In the genomic region with DNA sequence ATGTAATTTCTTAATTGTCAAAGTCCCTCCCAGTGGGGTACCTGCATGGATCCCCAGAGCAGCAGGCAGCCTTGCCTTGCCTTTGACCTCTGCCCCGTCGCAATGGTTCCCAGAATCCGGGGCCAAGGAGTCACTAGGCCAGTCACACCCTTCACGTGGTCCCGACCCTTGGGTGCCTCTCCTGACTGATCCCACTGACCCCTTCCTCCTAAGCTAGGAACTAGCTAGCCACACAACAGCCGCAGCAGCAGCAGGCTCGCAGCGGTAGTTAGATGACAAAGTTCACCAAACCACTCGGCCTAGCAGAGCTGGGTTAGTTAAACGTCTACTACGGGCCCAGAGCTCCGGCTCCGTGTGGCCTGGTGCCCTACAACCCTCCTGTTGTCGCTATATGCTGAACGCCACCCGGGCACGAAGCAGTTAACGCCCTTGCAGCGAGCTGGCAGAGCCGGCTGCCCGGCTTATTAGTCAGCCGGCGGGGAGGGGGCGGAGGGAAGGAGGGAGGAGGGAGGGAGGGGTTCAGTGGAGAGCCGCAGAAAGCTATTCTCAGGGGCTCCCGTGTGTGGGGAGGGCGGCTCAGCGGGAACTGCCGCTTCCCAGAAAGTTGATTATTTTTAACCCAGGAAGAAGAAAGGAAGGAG, we compare ENCODE assay signal across 8 mouse cellular contexts.
DNase-seq lines count a peak whose midpoint lies in the region; ATAC-seq lines count a peak whose summit lies in the region.

No protein-coding gene starts in this region.

- no peaks in the 10 kb centered on the region for H3K36me3 ChIP-seq in erythroblast, embryonic 14.5 days (ENCODE audit: control insufficient read depth)
- H3K36me3 ChIP-seq in intestine, embryonic 14.5 days (ENCODE audit: control insufficient read depth, insufficient read depth, low read length): no peaks in the 10 kb centered on the region

- H3K9me3 ChIP-seq in erythroblast, embryonic 14.5 days (ENCODE audit: control insufficient read depth, low read length): no peaks in the 10 kb centered on the region
- no peaks in the 10 kb centered on the region for H3K9me3 ChIP-seq in intestine, embryonic 14.5 days (ENCODE audit: control insufficient read depth, low read length)

- peak overlapping the region; percentile 21 for H3K4me3 ChIP-seq in erythroblast, embryonic 14.5 days (replicated peaks)
- H3K4me3 ChIP-seq in intestine, embryonic 14.5 days (ENCODE audit: low read depth, low read length): peak overlapping the region; percentile 29

- H3K4me1 ChIP-seq in erythroblast, embryonic 14.5 days (ENCODE audit: control insufficient read depth): peaks cover 16% of the 10 kb centered on the region
- H3K4me1 ChIP-seq in intestine, embryonic 14.5 days (replicated peaks; ENCODE audit: control insufficient read depth, insufficient read depth, low read length): peaks cover 66% of the 10 kb centered on the region

- intact Hi-C loops in gastrocnemius, postnatal 36 days (cut with DNase I): loop anchor here (2.0 kb wide), 1 partner anchor 246 kb away; no protein-coding TSS in a partner anchor
- intact Hi-C loops in left cerebral cortex, postnatal 25 days (cut with DNase I): loop anchor here (1.0 to 2.0 kb wide), 6 partner anchors 26 to 246 kb away; partner anchors contain the start of gene Cstad

- 0% methylated on average over 29 of the region's 29 CpGs for WGBS in intestine, embryonic 14.5 days

- H3K27me3 ChIP-seq in erythroblast, embryonic 14.5 days (ENCODE audit: control insufficient read depth): peaks cover 61% of the 10 kb centered on the region
- H3K27me3 ChIP-seq in intestine, embryonic 14.5 days (replicated peaks; ENCODE audit: control insufficient read depth, insufficient read depth, low read length): no peaks in the 10 kb centered on the region

- peak overlapping the region; percentile 99 for H3K27ac ChIP-seq in intestine, embryonic 14.5 days (ENCODE audit: low read depth)

- peak; percentile 93 for DNase-seq in embryo, embryonic 10 days (ENCODE audit: low spot score)
- peak; percentile 73 to 84 for DNase-seq in gastrocnemius, postnatal 36 days
- DNase-seq in intestine, embryonic 14.5 days (ENCODE audit: low spot score): peak; percentile 92
- DNase-seq in left cerebral cortex, postnatal 25 days (ENCODE audit: low spot score in 2 of 2): peak; percentile 85 to 94
- peak; percentile 83 for DNase-seq in skeletal muscle tissue, adult 2 months (ENCODE audit: low read depth, low spot score)

- ATAC-seq in erythroblast, adult 5-6 weeks (replicated peaks; ENCODE audit: low FRiP score, poor library complexity, severe bottlenecking): no peak
- peak; percentile 52 for ATAC-seq in intestine, embryonic 14.5 days (replicated peaks; ENCODE audit: low FRiP score, low TSS enrichment, low read depth)
- ATAC-seq in megakaryocyte progenitor cell, adult 5-6 weeks (replicated peaks; ENCODE audit: poor library complexity): peak; percentile 57; the same call in 1 of the 2 replicates

- H3K4me2 ChIP-seq in intestine, embryonic 14.5 days (ENCODE audit: low read length): peak overlapping the region; percentile 80

- H3K9ac ChIP-seq in intestine, embryonic 14.5 days (ENCODE audit: low read length): peak overlapping the region; percentile 70
